Mouse (Mus musculus) forebrain, embryonic 12.5 days (tissue): Measurements from ENCODE around the gene Rab15. TPM values are rescaled to one million over a fixed set of nuclear protein-coding genes. Genes with fewer than 3 reads are reported as not detected.

ENCODE experiments used
- ATAC-seq: fragments of 200-750 bp; cut with Nextera tagmentation; 2 replicates; pipeline ENCODE4 v1.8.0; 2017; ENCODE audit warnings: moderate TSS enrichment; ENCODE audit not compliant: low FRiP score
- H3K27ac ChIP-seq: fragments of 300-500 bp; sonication (generic); 2 replicates; pipeline ENCODE4 v1.5.1; 2016; ENCODE audit warnings: mild to moderate bottlenecking
- H3K27me3 ChIP-seq: fragments of 300-500 bp; sonication (generic); 2 replicates; pipeline ENCODE4 v1.6.1; 2016; ENCODE audit warnings: mild to moderate bottlenecking
- H3K36me3 ChIP-seq: fragments of 300-500 bp; sonication (generic); replicated peaks from 2 replicates; pipeline ENCODE4 v1.6.1; 2016; ENCODE audit warnings: mild to moderate bottlenecking
- H3K4me1 ChIP-seq: fragments of 300-500 bp; sonication (generic); 2 replicates; pipeline ENCODE4 v1.6.1; 2016
- H3K4me2 ChIP-seq: fragments of 300-500 bp; sonication (generic); 2 replicates; pipeline ENCODE4 v1.6.1; 2016; ENCODE audit warnings: mild to moderate bottlenecking, moderate library complexity
- H3K4me3 ChIP-seq: fragments of 300-500 bp; sonication (generic); replicated peaks from 2 replicates; pipeline ENCODE4 v1.5.1; 2016; ENCODE audit warnings: mild to moderate bottlenecking
- H3K9ac ChIP-seq: fragments of 300-500 bp; sonication (generic); 2 replicates; pipeline ENCODE4 v1.6.1; 2016; ENCODE audit warnings: mild to moderate bottlenecking
- H3K9me3 ChIP-seq: fragments of 300-500 bp; sonication (generic); 2 replicates; pipeline ENCODE4 v1.6.1; 2016
- WGBS: fragments of 180-500 bp; shearing (Covaris S2); methylation state at CpG from one replicate; pipeline ENCODE4 v1.1.7; 2016; 5-methylcytosine and 5-hydroxymethylcytosine counted together
- polyA plus RNA-seq: library from polyadenylated mRNA; unstranded; fragments of >200 nt; fragmentation: Nextera tagmentation; extraction: Ambion mirVana; gene quantifications from 2 replicates; pipeline ENCODE4 v1.2.1, GENCODE M21; 2016

Rab15 gene
- polyA plus RNA-seq, 1 experiment from 2014 or later, result 11.8 TPM

DNA sequence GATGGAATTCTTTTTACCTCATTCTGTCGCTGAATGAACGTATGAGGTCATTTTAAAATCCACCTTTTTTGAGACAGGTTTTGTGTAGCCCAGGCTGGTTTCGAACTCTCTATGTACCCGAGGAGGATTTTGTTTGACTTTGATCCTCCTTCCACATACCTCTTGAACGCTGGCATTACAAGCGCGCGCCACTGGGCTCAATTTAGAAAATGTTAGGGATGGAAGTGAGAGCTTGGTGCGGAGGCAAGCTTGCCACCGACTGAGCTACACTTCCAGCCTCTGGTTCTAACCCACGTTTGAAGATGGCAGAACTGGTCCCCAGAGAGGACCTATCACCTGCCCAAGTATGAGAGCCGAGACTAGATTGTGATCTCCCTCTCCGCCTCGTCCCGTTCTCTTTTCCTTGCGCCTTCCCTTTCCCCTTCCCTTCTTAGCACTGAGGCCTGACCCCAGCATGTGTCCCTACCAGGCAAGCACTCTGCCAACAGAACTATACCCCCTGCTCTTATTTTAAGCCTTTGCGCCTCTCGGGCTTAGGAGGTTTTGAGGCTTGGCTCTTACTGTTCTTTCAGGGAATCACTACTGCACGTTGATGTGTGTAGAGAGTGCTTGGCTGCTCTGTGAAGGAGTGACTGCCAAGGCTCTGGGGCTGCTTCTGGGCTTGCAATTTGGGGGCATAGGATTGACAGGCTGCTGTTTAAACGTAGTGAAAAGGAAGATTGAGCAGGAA lies 56.6 kb downstream of the Rab15 start:
- peaks cover 7% of the 10 kb centered on the region; the same call in 1 of the 2 replicates for H3K27me3 ChIP-seq
- 31% methylated on average over 20 of the region's 20 CpGs for WGBS
- peak; percentile 44 for ATAC-seq
- no peaks in the 10 kb centered on the region for H3K9me3 ChIP-seq
- peak overlapping the region; percentile 70 for H3K9ac ChIP-seq
- peak overlapping the region; percentile 83 for H3K27ac ChIP-seq
- H3K4me1 ChIP-seq, result peaks cover 7% of the 10 kb centered on the region
- peak overlapping the region; percentile 71 for H3K4me3 ChIP-seq
- H3K4me2 ChIP-seq, result peak overlapping the region; percentile 58
- no peaks in the 10 kb centered on the region for H3K36me3 ChIP-seq

DNA sequence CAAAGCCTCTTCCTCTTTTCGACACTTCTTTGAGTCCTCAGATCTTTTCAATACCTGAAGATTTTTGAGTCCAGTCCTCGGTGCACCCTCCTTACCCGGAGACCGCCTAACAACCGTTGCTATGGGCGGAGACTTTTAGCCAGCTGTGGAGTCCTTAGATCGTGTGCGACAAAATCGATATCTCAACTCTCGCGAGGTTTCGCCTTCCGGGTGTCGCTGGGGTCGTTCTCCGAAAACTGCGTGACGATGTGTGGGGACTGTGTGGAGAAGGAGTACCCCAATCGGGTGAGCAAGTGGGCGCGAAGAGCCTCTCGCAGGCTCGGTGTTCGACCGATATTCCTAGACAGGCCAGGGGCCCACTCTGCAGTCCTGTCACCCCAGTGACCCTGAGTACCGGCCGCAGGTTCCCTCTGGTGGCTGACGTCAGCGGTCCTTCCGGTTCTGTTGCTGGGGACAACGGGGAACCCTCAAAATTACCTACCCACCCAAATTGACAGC lies 57.3 kb downstream of the Rab15 start, which contains the start of the genes Churc1 and Fntb:
TSS of gene Churc1 (plus strand) at position 185 of the 498 bp plus-strand sequence.
TSS of gene Fntb (plus strand) at position 236 of the 498 bp plus-strand sequence.
- H3K4me2 ChIP-seq, result peak within 1 kb of the TSS; percentile 58
- H3K27me3 ChIP-seq, result peaks cover 7% of the 10 kb centered on the region; the same call in 1 of the 2 replicates
- WGBS, result under 1% methylated on average over 31 of the region's 31 CpGs

GRCm38 (mm10) chr12:76752652-76753318 lies 69.9 kb downstream of the Rab15 start:
- Histone ChIP-seq H3K27ac (no peak overlapping the region), H3K4me3 (no peak overlapping the region), H3K27me3 (no peaks in the 10 kb centered on the region), H3K9me3 (no peaks in the 10 kb centered on the region), H3K4me1 (no peaks in the 10 kb centered on the region), H3K36me3 (no peaks in the 10 kb centered on the region), H3K9ac (no peak overlapping the region), H3K4me2 (peak overlapping the region; percentile 21; the same call in 1 of the 2 replicates)
- no peak for ATAC-seq
- 42% methylated on average over 14 of the region's 14 CpGs for WGBS

More for the DNA sequence above, 57.3 kb downstream of the Rab15 start, which contains the start of the genes Churc1 and Fntb:
- Histone ChIP-seq H3K9me3 (no peaks in the 10 kb centered on the region), H3K9ac (peak within 1 kb of the TSS; percentile 70), H3K4me3 (peak within 1 kb of the TSS; percentile 71), H3K36me3 (no peaks in the 10 kb centered on the region), H3K27ac (peak within 1 kb of the TSS; percentile 83), H3K4me1 (peaks cover 7% of the 10 kb centered on the region)
- peak; percentile 97 for ATAC-seq

GRCm38 (mm10) chr12:76750866-76751459 lies 71.7 kb downstream of the Rab15 start:
- no peak for ATAC-seq
- Histone ChIP-seq H3K4me1 (no peaks in the 10 kb centered on the region), H3K27ac (no peak overlapping the region), H3K9ac (no peak overlapping the region), H3K9me3 (no peaks in the 10 kb centered on the region), H3K4me2 (no peak overlapping the region), H3K27me3 (no peaks in the 10 kb centered on the region), H3K4me3 (no peak overlapping the region), H3K36me3 (no peaks in the 10 kb centered on the region)
- WGBS, result 82% methylated on average over 16 of the region's 16 CpGs

Other genes starting within 250 kb of the Rab15 start
- gene Sptb, start 112.4 kb downstream of the Rab15 start, polyA plus RNA-seq, result 1.8 and 2.1 TPM in 2 replicates
- 70.1 and 79.0 TPM in 2 replicates for gene Churc1, start 57.4 kb downstream of the Rab15 start, polyA plus RNA-seq
- 35.2 and 37.3 TPM in 2 replicates for gene Fntb, start 57.3 kb downstream of the Rab15 start, polyA plus RNA-seq
- 0.33 and 1.2 TPM in 2 replicates for gene Gpx2, start 27.4 kb downstream of the Rab15 start, polyA plus RNA-seq
- gene Max, start 139.3 kb upstream of the Rab15 start, polyA plus RNA-seq, result 14.7 and 23.4 TPM in 2 replicates